Mouse (Mus musculus) stomach, postnatal 0 days (tissue): ENCODE data around the gene Arhgef2. TPM values are rescaled to one million over a fixed set of nuclear protein-coding genes. Genes with fewer than 3 reads are reported as not detected.
A peak's percentile ranks its signal among the peaks of the same experiment; 100 is the strongest.

Source experiments
- ATAC-seq: fragments of 200-750 bp; cut with Nextera tagmentation; 2 replicates; pipeline ENCODE4 v1.8.0; 2017; ENCODE audit not compliant: low FRiP score, low TSS enrichment
- DNase-seq: peaks from one replicate; pipeline ENCODE4 v3.0.0-alpha.2; 2016; ENCODE audit warnings: low spot score
- H3K27ac ChIP-seq: fragments of 300-500 bp; sonication (generic); replicated peaks from 2 replicates; pipeline ENCODE4 v1.5.1; 2014; ENCODE audit warnings: mild to moderate bottlenecking, control low read depth
- H3K27me3 ChIP-seq: fragments of 300-500 bp; sonication (generic); 2 replicates; pipeline ENCODE4 v1.6.1; 2014; ENCODE audit warnings: low read length; ENCODE audit not compliant: control insufficient read depth, insufficient read depth
- H3K36me3 ChIP-seq: fragments of 300-500 bp; sonication (generic); 2 replicates; pipeline ENCODE4 v1.6.1; 2014; ENCODE audit warnings: low read length, mixed read lengths; ENCODE audit not compliant: control insufficient read depth, insufficient read depth
- H3K4me1 ChIP-seq: fragments of 300-500 bp; sonication (generic); replicated peaks from 2 replicates; pipeline ENCODE4 v1.6.1; 2014; ENCODE audit warnings: antibody characterized with exemption; ENCODE audit not compliant: control insufficient read depth, insufficient read depth
- H3K4me2 ChIP-seq: fragments of 300-500 bp; sonication (generic); replicated peaks from 2 replicates; pipeline ENCODE4 v1.6.1; 2014; ENCODE audit warnings: low read depth, mild to moderate bottlenecking, control low read depth, moderate library complexity
- H3K4me3 ChIP-seq: fragments of 300-500 bp; sonication (generic); 2 replicates; pipeline ENCODE4 v1.5.1; 2014; ENCODE audit warnings: low read depth, low read length, control low read depth
- H3K9ac ChIP-seq: fragments of 300-500 bp; sonication (generic); 2 replicates; pipeline ENCODE4 v1.6.1; 2014; ENCODE audit warnings: mild to moderate bottlenecking, low read length, control low read depth, mixed read lengths
- H3K9me3 ChIP-seq: fragments of 300-500 bp; sonication (generic); 2 replicates; pipeline ENCODE4 v1.6.1; 2016; ENCODE audit warnings: low read length; ENCODE audit not compliant: control insufficient read depth
- CTCF ChIP-seq: IDR thresholded peaks from 2 replicates; pipeline ENCODE4 v1.5.1; 2016; ENCODE audit warnings: antibody characterized with exemption, low read depth, mild to moderate bottlenecking, moderate library complexity
- EP300 ChIP-seq: optimal IDR thresholded peaks from 2 replicates; pipeline ENCODE3; 2016; ENCODE audit warnings: antibody characterized with exemption
- WGBS: fragments of 180-500 bp; shearing (Covaris S2); extraction: QIAGEN DNeasy Blood & Tissue Kit; methylation state at CpG from one replicate; pipeline ENCODE4 v1.1.7; 2014; 5-methylcytosine and 5-hydroxymethylcytosine counted together
- polyA plus RNA-seq: library from polyadenylated mRNA; unstranded; fragments of >200 nt; fragmentation: Nextera tagmentation; extraction: Ambion mirVana; gene quantifications from 2 replicates; pipeline ENCODE4 v1.2.1, GENCODE M21; 2015

Gene Arhgef2
- polyA plus RNA-seq, 1 experiment from 2014 or later = 29.0 TPM

GRCm38 (mm10) chr3:88619113-88620097 lies 13.6 kb downstream of the Arhgef2 start:
- TF ChIP-seq CTCF (no peak), EP300 (no peak)
- Histone ChIP-seq H3K36me3 (no peaks in the 10 kb centered on the region), H3K9ac (no peak overlapping the region), H3K4me1 (no peaks in the 10 kb centered on the region; the same call in 1 of the 2 replicates), H3K4me2 (no peak overlapping the region; the same call in 1 of the 2 replicates), H3K27ac (peak overlapping the region; percentile 1; the same call in 1 of the 2 replicates), H3K4me3 (no peak overlapping the region), H3K9me3 (no peaks in the 10 kb centered on the region), H3K27me3 (no peaks in the 10 kb centered on the region)
- DNase-seq = no peak
- 61% methylated on average over 9 of the region's 9 CpGs for WGBS
- ATAC-seq = no peak

- Histone ChIP-seq H3K27me3 (no peaks in the 10 kb centered on the region), H3K9me3 (no peaks in the 10 kb centered on the region), H3K4me3 (peak overlapping the region; percentile 87), H3K36me3 (no peaks in the 10 kb centered on the region), H3K4me1 (peaks cover 3% of the 10 kb centered on the region; the same call in 1 of the 2 replicates), H3K4me2 (peak overlapping the region; percentile 92), H3K27ac (peak overlapping the region; percentile 97), H3K9ac (peak overlapping the region; percentile 94)
- no peak for TF ChIP-seq EP300
- ATAC-seq (no peak), DNase-seq (no peak)
- WGBS = 16% methylated on average over 15 of the region's 15 CpGs
These were observed 14.6 kb downstream of the Arhgef2 start for GRCm38 (mm10) chr3:88620146-88620991.

- DNase-seq (peak; percentile 74), ATAC-seq (peak; percentile 69)
- H3K4me1 ChIP-seq = peaks cover 4% of the 10 kb centered on the region; the same call in 1 of the 2 replicates
These were observed 15.3 kb downstream of the Arhgef2 start for GRCm38 (mm10) chr3:88620992-88621536.

GRCm38 (mm10) chr3:88621537-88622112 lies 15.9 kb downstream of the Arhgef2 start:
- peak; percentile 68 for DNase-seq

More at GRCm38 (mm10) chr3:88620992-88621536, 15.3 kb downstream of the Arhgef2 start:
- peak overlapping the region; percentile 94 for H3K9ac ChIP-seq
- H3K4me2 ChIP-seq = peak overlapping the region; percentile 92
- H3K4me3 ChIP-seq = peak overlapping the region; percentile 87
- H3K27ac ChIP-seq = peak overlapping the region; percentile 97
- no peaks in the 10 kb centered on the region for H3K36me3 ChIP-seq
- under 1% methylated on average over 61 of the region's 64 CpGs for WGBS
- no peaks in the 10 kb centered on the region for H3K27me3 ChIP-seq
- no peaks in the 10 kb centered on the region for H3K9me3 ChIP-seq
- TF ChIP-seq EP300 (no peak), CTCF (no peak)

More at GRCm38 (mm10) chr3:88621537-88622112, 15.9 kb downstream of the Arhgef2 start:
- Histone ChIP-seq H3K27ac (peak overlapping the region; percentile 97), H3K27me3 (no peaks in the 10 kb centered on the region), H3K9me3 (no peaks in the 10 kb centered on the region), H3K4me3 (peak overlapping the region; percentile 87), H3K9ac (peak overlapping the region; percentile 94), H3K4me2 (peak overlapping the region; percentile 92), H3K36me3 (no peaks in the 10 kb centered on the region), H3K4me1 (peaks cover 5% of the 10 kb centered on the region; the same call in 1 of the 2 replicates)
- no peak for TF ChIP-seq EP300
- no peak for TF ChIP-seq CTCF
- WGBS = under 1% methylated on average over 36 of the region's 36 CpGs
- ATAC-seq = peak; percentile 22; the same call in 1 of the 2 replicates
